In the genomic region with DNA sequence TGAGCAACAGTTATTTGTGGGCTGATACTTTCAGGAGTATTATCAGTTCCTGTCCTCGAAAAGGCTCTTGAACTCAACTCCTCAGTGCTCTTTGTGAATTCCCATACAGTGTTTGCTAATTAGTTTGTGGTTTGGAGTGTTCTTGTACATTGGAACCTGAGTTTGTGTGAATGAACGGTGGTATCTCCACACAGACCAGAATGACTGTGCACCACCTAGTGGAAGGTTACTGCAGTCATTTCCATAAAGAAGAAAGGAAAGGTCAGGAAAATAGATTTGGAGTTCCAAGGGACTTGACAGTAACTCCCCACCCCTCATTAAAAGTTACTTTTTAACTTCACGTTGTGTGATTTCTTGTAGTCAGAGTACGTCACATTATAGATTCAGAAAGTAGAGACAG, we compare ENCODE assay signal across 8 mouse cellular contexts.
DNase-seq lines count a peak whose midpoint lies in the region; ATAC-seq and TF ChIP-seq lines count a peak whose summit lies in the region.

No protein-coding gene starts in this region.

- no peak overlapping the region for H3K9ac ChIP-seq in forebrain, postnatal 0 days
- no peak overlapping the region for H3K9ac ChIP-seq in liver, postnatal 0 days (replicated peaks)
- no peak overlapping the region for H3K9ac ChIP-seq in liver, embryonic 12.5 days
- H3K9ac ChIP-seq in hindbrain, embryonic 16.5 days (ENCODE audit: low read depth, low read length), result no peak overlapping the region
- no peak overlapping the region for H3K9ac ChIP-seq in forebrain, embryonic 16.5 days (replicated peaks; ENCODE audit: low read depth, low read length)

- H3K27ac ChIP-seq in forebrain, postnatal 0 days (ENCODE audit: low read depth, low read length), result no peak overlapping the region
- H3K27ac ChIP-seq in forebrain, embryonic 10.5 days, result no peak overlapping the region
- H3K27ac ChIP-seq in liver, postnatal 0 days (ENCODE audit: low read depth), result no peak overlapping the region
- no peak overlapping the region for H3K27ac ChIP-seq in liver, embryonic 12.5 days
- H3K27ac ChIP-seq in hindbrain, embryonic 16.5 days (ENCODE audit: low read depth, low read length), result no peak overlapping the region
- H3K27ac ChIP-seq in forebrain, embryonic 16.5 days (ENCODE audit: low read length), result no peak overlapping the region

- no peak for DNase-seq in forebrain, postnatal 0 days
- DNase-seq in forebrain, embryonic 10.5 days (ENCODE audit: extremely low spot score, low spot score), result no peak
- DNase-seq in liver, postnatal 0 days, result no peak
- peak; percentile 38 for DNase-seq in ES-CJ7 (ENCODE audit: low read depth, low spot score)
- DNase-seq in kidney, postnatal 14 days, result peak; percentile 29

- H3K4me2 ChIP-seq in forebrain, postnatal 0 days (ENCODE audit: low read depth), result no peak overlapping the region
- no peak overlapping the region for H3K4me2 ChIP-seq in liver, postnatal 0 days (ENCODE audit: low read depth, low read length)
- H3K4me2 ChIP-seq in liver, embryonic 12.5 days, result no peak overlapping the region
- no peak overlapping the region for H3K4me2 ChIP-seq in hindbrain, embryonic 16.5 days (ENCODE audit: low read length)
- H3K4me2 ChIP-seq in forebrain, embryonic 16.5 days (ENCODE audit: low read length), result no peak overlapping the region

- H3K4me1 ChIP-seq in forebrain, postnatal 0 days (ENCODE audit: insufficient read depth), result no peaks in the 10 kb centered on the region
- no peaks in the 10 kb centered on the region for H3K4me1 ChIP-seq in forebrain, embryonic 10.5 days
- no peaks in the 10 kb centered on the region for H3K4me1 ChIP-seq in liver, postnatal 0 days (ENCODE audit: insufficient read depth)
- H3K4me1 ChIP-seq in liver, embryonic 12.5 days, result no peaks in the 10 kb centered on the region
- no peaks in the 10 kb centered on the region for H3K4me1 ChIP-seq in hindbrain, embryonic 16.5 days (ENCODE audit: control insufficient read depth, insufficient read depth, low read depth, low read length)
- no peaks in the 10 kb centered on the region for H3K4me1 ChIP-seq in forebrain, embryonic 16.5 days (replicated peaks; ENCODE audit: control insufficient read depth, insufficient read depth, low read length)

- no peaks in the 10 kb centered on the region for H3K27me3 ChIP-seq in forebrain, postnatal 0 days (ENCODE audit: insufficient read depth, low read length)
- H3K27me3 ChIP-seq in forebrain, embryonic 10.5 days (ENCODE audit: poor library complexity, severe bottlenecking), result no peaks in the 10 kb centered on the region
- no peaks in the 10 kb centered on the region for H3K27me3 ChIP-seq in liver, postnatal 0 days (ENCODE audit: insufficient read depth, low read length)
- no peaks in the 10 kb centered on the region for H3K27me3 ChIP-seq in liver, embryonic 12.5 days (replicated peaks)
- H3K27me3 ChIP-seq in hindbrain, embryonic 16.5 days (replicated peaks; ENCODE audit: control insufficient read depth, insufficient read depth, low read length), result no peaks in the 10 kb centered on the region
- H3K27me3 ChIP-seq in forebrain, embryonic 16.5 days (replicated peaks; ENCODE audit: control insufficient read depth, insufficient read depth, low read length), result no peaks in the 10 kb centered on the region

- WGBS in forebrain, postnatal 0 days, result 72% methylated on average over 4 of the region's 4 CpGs
- WGBS in forebrain, embryonic 10.5 days, result 78% methylated on average over 4 of the region's 4 CpGs
- WGBS in liver, postnatal 0 days (ENCODE audit: insufficient replicate concordance), result 40% methylated on average over 4 of the region's 4 CpGs
- WGBS in liver, embryonic 12.5 days (ENCODE audit: insufficient replicate concordance), result 48% methylated on average over 4 of the region's 4 CpGs
- WGBS in hindbrain, embryonic 16.5 days, result 77% methylated on average over 4 of the region's 4 CpGs
- 79% methylated on average over 4 of the region's 4 CpGs for WGBS in forebrain, embryonic 16.5 days

- no peak for TF ChIP-seq EP300 in liver, postnatal 0 days (IDR thresholded peaks at IDR 0.05; ENCODE audit: low read depth)

- H3K9me3 ChIP-seq in forebrain, postnatal 0 days (ENCODE audit: low read length), result no peaks in the 10 kb centered on the region
- no peaks in the 10 kb centered on the region for H3K9me3 ChIP-seq in forebrain, embryonic 10.5 days
- no peaks in the 10 kb centered on the region for H3K9me3 ChIP-seq in liver, postnatal 0 days (ENCODE audit: low read length)
- no peaks in the 10 kb centered on the region for H3K9me3 ChIP-seq in liver, embryonic 12.5 days (replicated peaks)
- no peaks in the 10 kb centered on the region for H3K9me3 ChIP-seq in hindbrain, embryonic 16.5 days (ENCODE audit: control insufficient read depth, low read length)
- no peaks in the 10 kb centered on the region for H3K9me3 ChIP-seq in forebrain, embryonic 16.5 days (ENCODE audit: control insufficient read depth, low read length)

- TF ChIP-seq CTCF in forebrain, postnatal 0 days (IDR thresholded peaks at IDR 0.05; ENCODE audit: low read depth), result peak; percentile 43
- peak; percentile 76 for TF ChIP-seq CTCF in liver, postnatal 0 days (IDR thresholded peaks at IDR 0.05; ENCODE audit: low read depth)

- no peak overlapping the region for H3K4me3 ChIP-seq in forebrain, postnatal 0 days (ENCODE audit: low read depth, low read length)
- no peak overlapping the region for H3K4me3 ChIP-seq in forebrain, embryonic 10.5 days
- no peak overlapping the region for H3K4me3 ChIP-seq in liver, postnatal 0 days (ENCODE audit: low read depth, low read length)
- no peak overlapping the region for H3K4me3 ChIP-seq in liver, embryonic 12.5 days
- no peak overlapping the region for H3K4me3 ChIP-seq in hindbrain, embryonic 16.5 days (ENCODE audit: low read length)
- H3K4me3 ChIP-seq in forebrain, embryonic 16.5 days (replicated peaks; ENCODE audit: low read length), result no peak overlapping the region

- no peaks in the 10 kb centered on the region for H3K36me3 ChIP-seq in forebrain, postnatal 0 days (ENCODE audit: insufficient read depth)
- no peaks in the 10 kb centered on the region for H3K36me3 ChIP-seq in forebrain, embryonic 10.5 days (replicated peaks)
- no peaks in the 10 kb centered on the region for H3K36me3 ChIP-seq in liver, postnatal 0 days (replicated peaks; ENCODE audit: insufficient read depth, low read length)
- no peaks in the 10 kb centered on the region for H3K36me3 ChIP-seq in liver, embryonic 12.5 days
- H3K36me3 ChIP-seq in hindbrain, embryonic 16.5 days (ENCODE audit: control insufficient read depth, insufficient read depth, low read length), result no peaks in the 10 kb centered on the region
- H3K36me3 ChIP-seq in forebrain, embryonic 16.5 days (ENCODE audit: control insufficient read depth, insufficient read depth), result no peaks in the 10 kb centered on the region

- ATAC-seq in forebrain, postnatal 0 days, result no peak
- ATAC-seq in liver, postnatal 0 days, result no peak
- no peak for ATAC-seq in liver, embryonic 12.5 days
- ATAC-seq in hindbrain, embryonic 16.5 days, result no peak
- ATAC-seq in forebrain, embryonic 16.5 days, result no peak

Comparison
In these comparisons a context has a peak if more than half of its experiments do, and no peak if none do; other contexts are left out.
1. DNase-seq: peak in ES-CJ7 (single experiment) and kidney, postnatal 14 days (single experiment); none in forebrain, postnatal 0 days (single experiment), forebrain, embryonic 10.5 days (single experiment) and liver, postnatal 0 days (single experiment).